Mouse (Mus musculus): Measurements from ENCODE around the gene Flvcr2. TPM values are rescaled to one million over a fixed set of nuclear protein-coding genes. Genes with fewer than 3 reads are reported as not detected.
A peak's percentile ranks its signal among the peaks of the same experiment; 100 is the strongest.

The Flvcr2 gene
- polyA plus RNA-seq, 1 experiment from 2014 or later, result 3.8 TPM

- Histone ChIP-seq H3K4me2 (no peak overlapping the region), H3K9me3 (replicated peaks) (no peaks in the 10 kb centered on the region), H3K9ac (no peak overlapping the region), H3K4me3 (replicated peaks) (no peak overlapping the region), H3K27me3 (no peaks in the 10 kb centered on the region), H3K36me3 (peaks cover 23% of the 10 kb centered on the region), H3K27ac (no peak overlapping the region), H3K4me1 (replicated peaks) (peaks cover 4% of the 10 kb centered on the region; the same call in 1 of the 2 replicates)
- ATAC-seq (ENCODE audit: low read depth), result no peak
- 68% methylated on average over 3 of the region's 3 CpGs for WGBS (ENCODE audit: insufficient replicate concordance)
- DNase-seq, result no peak
These were observed 113.3 kb downstream of the Flvcr2 start for GRCm38 (mm10) chr12:85859511-85860189.

- Histone ChIP-seq H3K4me2 (no peak overlapping the region), H3K9ac (peak overlapping the region; percentile 9; the same call in 1 of the 2 replicates), H3K27me3 (no peaks in the 10 kb centered on the region), H3K4me3 (replicated peaks) (no peak overlapping the region), H3K36me3 (peaks cover 20% of the 10 kb centered on the region; the same call in 1 of the 2 replicates), H3K9me3 (replicated peaks) (no peaks in the 10 kb centered on the region), H3K4me1 (replicated peaks) (peaks cover 4% of the 10 kb centered on the region; the same call in 1 of the 2 replicates), H3K27ac (no peak overlapping the region)
- 51% methylated on average over 2 of the region's 2 CpGs for WGBS (ENCODE audit: insufficient replicate concordance)
- ATAC-seq (ENCODE audit: low read depth), result no peak
- no peak for DNase-seq
These were observed 116.2 kb downstream of the Flvcr2 start for GRCm38 (mm10) chr12:85862514-85862913.

Small RNA genes lying within 50 kb of the gene (microRNA-seq; reads per million reads assigned to microRNA genes)
- not detected for gene Gm47285

Other genes starting within 250 kb of the Flvcr2 start
- 0.12 and 0.17 TPM in 2 replicates for gene Jdp2, start 147.5 kb upstream of the Flvcr2 start, polyA plus RNA-seq (2015; fragmentation: Nextera tagmentation; extraction: Ambion mirVana)
- gene Batf, start 59.9 kb upstream of the Flvcr2 start, polyA plus RNA-seq (2015; fragmentation: Nextera tagmentation; extraction: Ambion mirVana), result 4.3 and 4.7 TPM in 2 replicates
- gene Erg28, start 78.0 kb downstream of the Flvcr2 start, polyA plus RNA-seq (2015; fragmentation: Nextera tagmentation; extraction: Ambion mirVana), result 93.5 and 115 TPM in 2 replicates
- gene Ttll5, start 78.1 kb downstream of the Flvcr2 start, polyA plus RNA-seq (2015; fragmentation: Nextera tagmentation; extraction: Ambion mirVana), result 5.0 and 6.4 TPM in 2 replicates